Mouse (Mus musculus): ENCODE results near the gene Naglu.
A peak's percentile ranks its signal among the peaks of the same experiment; 100 is the strongest.

Naglu gene

DNA sequence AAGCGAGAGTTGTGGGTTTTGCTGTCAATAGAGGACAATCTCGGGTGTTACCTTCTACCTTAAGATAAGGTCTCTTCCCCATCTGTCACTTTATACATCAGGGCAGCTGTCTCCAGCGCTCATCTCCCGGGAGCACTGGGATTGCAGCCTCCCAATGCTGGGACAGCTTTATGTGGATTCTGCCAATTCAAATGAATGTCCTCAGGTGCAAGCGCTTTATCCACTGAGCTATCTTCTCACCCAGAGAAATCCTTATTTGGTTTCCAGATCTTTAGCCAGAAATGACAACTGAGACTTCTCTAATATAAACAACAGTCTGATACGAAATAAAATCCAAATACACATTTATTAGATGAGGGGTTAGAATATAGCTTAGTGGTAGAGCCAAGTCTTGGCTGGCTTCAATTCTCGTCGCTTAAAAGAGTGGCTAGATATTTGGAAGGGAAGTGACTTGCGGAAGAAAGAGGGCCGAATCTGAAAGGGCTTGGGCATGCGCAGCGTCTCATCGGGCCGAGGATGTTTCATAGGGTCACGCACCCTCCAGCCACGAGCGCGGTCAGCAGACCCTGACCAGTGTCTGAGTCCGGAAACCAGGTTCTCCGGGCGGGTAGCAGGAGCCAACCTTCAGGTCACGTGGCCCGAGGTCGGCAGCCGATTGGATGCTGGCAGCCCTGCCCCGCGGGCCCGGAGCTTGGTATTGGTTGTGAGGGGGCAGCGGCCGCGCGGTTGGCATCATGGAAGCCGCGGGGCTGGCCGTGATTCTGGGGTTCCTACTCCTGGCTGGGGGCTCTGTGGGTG lies at the start of gene Naglu:
Gene Naglu, plus strand, starts transcription at position 622 of the 798 bp plus-strand sequence.
- DNase-seq (ENCODE audit: low spot score in 2 of 2) = peak; percentile 88 to 91

DNA sequence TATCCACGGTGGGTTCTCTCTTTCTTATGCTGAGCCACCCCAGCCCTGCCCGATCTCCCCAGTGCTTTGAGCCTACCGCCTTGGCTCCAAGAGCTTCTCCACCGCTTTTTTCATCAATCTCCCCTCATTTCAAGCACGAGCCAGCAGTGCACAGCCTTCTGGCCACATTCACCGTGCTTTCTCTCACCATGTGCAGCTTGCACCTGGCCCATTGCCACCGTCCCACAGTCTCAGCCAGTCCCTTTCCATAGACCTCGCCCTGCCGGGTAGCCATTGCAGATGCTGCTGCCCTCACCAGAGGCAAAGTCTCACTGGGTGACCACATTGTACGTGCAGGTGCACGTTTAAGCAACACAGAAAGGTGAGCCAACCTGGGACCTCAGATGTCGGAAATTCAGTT lies 46.4 kb upstream of the Naglu start:
- no peak for DNase-seq (ENCODE audit: low spot score in 2 of 2)

DNA sequence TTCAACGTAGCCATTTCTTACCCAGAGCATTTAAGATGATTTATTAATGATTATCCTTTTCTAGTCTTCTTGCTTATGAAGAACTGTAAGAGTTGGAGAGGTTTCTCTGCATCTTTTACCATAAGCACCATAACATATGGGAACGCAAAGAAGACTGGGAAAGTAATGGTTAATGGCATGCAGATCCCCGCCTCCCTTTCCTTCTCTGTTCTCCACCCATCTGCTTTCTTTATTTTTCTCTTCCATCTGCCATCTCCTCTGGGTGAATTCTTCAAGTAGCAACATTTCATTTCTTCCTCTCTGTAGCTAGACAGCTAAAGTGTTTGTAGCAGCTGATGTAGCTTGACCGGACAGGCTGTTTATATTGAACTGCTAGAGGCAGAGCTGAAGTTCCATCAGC lies 45.8 kb upstream of the Naglu start:
- no peak for DNase-seq (ENCODE audit: low spot score in 2 of 2)

- DNase-seq (ENCODE audit: low spot score in 2 of 2) = no peak
These were observed 42.7 kb upstream of the Naglu start for GRCm38 (mm10) chr11:101027121-101027520.

DNA sequence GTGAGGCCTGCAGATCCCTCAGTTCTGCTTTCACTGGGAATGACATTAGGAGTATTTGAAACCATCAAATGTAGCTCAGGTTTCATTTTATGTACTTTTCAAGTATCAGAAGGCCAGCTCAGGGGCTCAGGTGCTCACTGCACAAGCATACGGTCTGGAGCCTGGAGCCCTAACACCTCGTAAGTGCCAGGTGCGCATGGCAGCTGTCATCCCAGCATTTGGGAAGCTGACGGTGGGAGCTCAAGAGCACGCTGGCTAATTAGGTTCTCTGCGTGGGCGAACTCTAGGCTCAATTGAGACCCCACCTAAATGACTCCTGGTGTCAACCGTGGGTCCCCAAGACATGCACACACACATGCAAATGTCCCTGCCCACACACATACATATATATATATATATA lies 40.5 kb upstream of the Naglu start:
- no peak for DNase-seq (ENCODE audit: low spot score in 2 of 2)

GRCm38 (mm10) chr11:101030136-101030807 lies 39.5 kb upstream of the Naglu start:
- DNase-seq (ENCODE audit: low spot score in 2 of 2) = no peak

GRCm38 (mm10) chr11:101030808-101031156 lies 39.0 kb upstream of the Naglu start:
- DNase-seq (ENCODE audit: low spot score in 2 of 2) = no peak

DNA sequence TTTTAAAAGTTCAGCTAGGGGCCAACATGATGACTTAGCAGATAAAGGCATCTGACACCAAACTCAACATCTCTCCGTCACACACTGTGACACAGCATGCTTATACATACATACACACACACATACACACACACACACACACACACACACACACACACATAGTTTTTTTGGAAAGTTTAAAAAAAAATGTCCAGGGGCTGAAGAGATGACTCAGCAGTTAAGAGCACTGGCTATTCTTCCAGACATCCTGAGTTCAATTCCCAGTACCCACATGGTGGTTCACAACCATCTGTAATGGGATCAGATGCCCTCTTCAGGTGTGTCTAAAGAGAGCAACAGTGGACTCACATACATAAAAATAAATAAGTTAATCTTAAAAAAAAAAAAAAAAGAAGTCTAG lies 38.3 kb upstream of the Naglu start:
- DNase-seq (ENCODE audit: low spot score in 2 of 2) = no peak

GRCm38 (mm10) chr11:101033856-101034500 lies 35.8 kb upstream of the Naglu start:
- no peak for DNase-seq (ENCODE audit: low spot score in 2 of 2)

DNA sequence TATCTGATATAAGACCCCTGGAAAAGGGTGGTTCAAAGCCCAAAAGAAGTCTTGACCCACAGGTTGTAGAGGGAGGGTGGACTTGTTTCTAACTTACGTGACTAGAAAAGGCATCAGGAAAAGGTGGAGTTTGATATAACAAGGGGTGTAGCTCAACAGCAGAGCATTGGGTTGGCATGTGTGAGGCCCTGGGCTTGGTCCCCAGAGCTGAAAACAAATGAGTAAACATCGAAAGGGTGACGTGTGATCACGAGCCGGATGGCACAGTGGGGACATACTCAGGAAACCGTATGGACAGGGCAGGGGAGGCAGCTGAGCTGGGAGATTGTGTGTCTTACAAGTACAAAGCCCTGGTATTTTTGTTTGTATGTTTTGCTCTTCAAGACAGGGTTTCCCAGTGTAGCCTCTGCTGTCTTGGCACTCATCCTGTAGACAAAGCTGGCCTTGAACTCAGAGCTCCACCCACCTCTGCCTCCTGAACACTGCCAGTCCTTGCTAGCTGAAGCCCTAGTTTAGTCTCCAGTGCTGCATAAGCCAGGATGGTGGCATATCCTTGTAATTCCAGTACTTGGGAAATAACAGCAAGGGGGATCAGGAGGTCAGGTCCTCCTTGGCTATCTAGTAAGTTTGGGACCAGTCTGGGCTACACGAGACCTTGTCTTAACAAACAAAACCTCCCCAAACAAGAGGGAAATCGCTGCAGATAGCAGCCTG lies 35.0 kb upstream of the Naglu start:
- no peak for DNase-seq (ENCODE audit: low spot score in 2 of 2)

- DNase-seq (ENCODE audit: low spot score in 2 of 2) = no peak
These were observed 34.5 kb upstream of the Naglu start for GRCm38 (mm10) chr11:101035328-101035695.

- DNase-seq (ENCODE audit: low spot score in 2 of 2) = no peak
These were observed 32.0 kb upstream of the Naglu start for GRCm38 (mm10) chr11:101037795-101038194.

- DNase-seq (ENCODE audit: low spot score in 2 of 2) = no peak
These were observed 24.0 kb upstream of the Naglu start for GRCm38 (mm10) chr11:101045826-101046225.

- peak in 1 of 2 experiments; percentile 49 for DNase-seq (ENCODE audit: low spot score in 2 of 2)
These were observed 23.4 kb upstream of the Naglu start for GRCm38 (mm10) chr11:101046440-101046839.

DNA sequence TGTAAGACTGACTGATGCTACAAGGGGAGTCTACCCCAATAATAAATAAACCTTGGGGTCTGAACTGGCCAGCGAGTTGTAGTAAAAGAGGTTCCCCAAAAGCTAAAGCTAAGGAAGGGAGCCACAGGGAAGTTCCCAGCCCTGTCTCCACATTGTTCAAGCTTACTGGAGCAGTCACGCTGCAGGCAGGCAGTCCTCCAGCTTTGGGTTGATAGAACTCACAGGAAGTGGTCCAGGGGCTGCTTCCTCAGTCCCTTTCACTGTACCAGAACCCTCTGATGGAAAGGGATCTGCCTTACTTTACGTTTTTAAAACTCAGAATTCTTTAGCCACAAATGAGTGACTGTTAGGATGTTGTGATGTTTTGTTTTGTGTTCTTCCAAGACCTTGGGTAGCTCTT lies 22.3 kb upstream of the Naglu start:
- no peak for DNase-seq (ENCODE audit: low spot score in 2 of 2)

DNA sequence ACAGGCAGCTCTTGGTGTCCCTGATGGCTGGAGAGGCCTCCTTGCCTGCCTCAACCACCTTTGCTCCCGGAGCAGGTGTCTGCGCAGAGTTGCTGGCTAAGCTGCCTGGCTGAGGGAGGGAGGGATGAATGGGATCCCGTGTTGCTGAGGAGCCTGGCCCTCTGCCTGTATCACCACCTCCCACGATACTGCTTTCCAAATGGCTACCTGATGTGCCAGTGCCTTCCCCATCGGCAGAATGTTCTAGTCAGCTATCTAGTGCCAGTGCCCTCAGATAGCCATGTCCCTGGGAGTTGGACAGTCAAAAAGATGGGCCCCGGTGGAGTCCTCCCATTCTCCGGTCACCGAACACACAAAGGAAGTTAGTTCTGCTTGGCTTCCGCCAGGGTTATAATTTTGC lies 19.5 kb upstream of the Naglu start:
- DNase-seq (ENCODE audit: low spot score in 2 of 2) = no peak

- no peak for DNase-seq (ENCODE audit: low spot score in 2 of 2)
These were observed 18.7 kb upstream of the Naglu start for GRCm38 (mm10) chr11:101051051-101051493.

DNA sequence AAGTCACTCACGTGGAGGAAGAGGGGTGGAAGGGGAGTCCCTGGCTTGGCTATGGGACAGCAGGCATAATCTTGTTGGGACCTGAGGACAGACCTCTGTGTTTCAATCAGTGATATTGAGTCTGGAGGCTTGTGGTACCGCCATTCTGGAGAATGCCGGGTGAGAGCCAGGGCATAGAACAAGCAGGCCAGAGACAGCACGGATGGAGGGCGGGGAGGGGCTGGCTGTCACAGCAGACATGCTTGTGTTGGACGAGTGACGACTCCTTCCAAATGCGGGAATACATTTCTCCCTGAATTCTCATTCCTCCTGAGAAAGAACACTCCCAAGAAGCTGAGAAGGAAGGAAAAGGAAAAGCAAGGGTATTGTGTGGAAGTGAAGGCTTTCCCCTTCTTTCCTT lies 18.2 kb upstream of the Naglu start:
- no peak for DNase-seq (ENCODE audit: low spot score in 2 of 2)

- DNase-seq (ENCODE audit: low spot score in 2 of 2) = no peak
These were observed 16.9 kb upstream of the Naglu start for GRCm38 (mm10) chr11:101052751-101053473.

GRCm38 (mm10) chr11:101053974-101054373 lies 15.8 kb upstream of the Naglu start:
- DNase-seq (ENCODE audit: low spot score in 2 of 2) = no peak

GRCm38 (mm10) chr11:101055418-101055817 lies 14.4 kb upstream of the Naglu start:
- DNase-seq (ENCODE audit: low spot score in 2 of 2) = no peak

DNA sequence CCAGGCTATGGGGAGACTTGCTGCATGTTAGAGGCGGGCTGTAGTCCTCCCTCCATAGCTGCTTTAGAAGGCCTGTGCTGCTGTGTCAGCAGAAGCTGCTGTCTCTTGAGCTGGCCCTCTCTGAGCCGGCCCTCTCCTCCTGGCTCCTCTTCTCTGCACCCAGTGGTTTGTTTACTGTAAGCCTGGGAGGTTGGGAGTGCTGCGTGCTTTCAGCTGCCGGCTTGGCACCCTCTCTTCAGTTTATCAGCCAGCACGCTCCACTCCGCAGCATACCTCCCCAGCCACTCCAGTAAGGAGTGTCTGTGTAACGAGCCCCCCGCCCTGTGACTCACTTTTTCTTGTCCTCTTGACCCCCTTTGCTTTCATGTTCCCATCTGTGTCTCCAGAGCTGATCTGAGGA lies 12.9 kb upstream of the Naglu start:
- DNase-seq (ENCODE audit: low spot score in 2 of 2) = no peak

All from thymus, postnatal 10 days (tissue).